ENCODE assay signal across 8 mouse cellular contexts in genomic region chr9:25485406-25485805, GRCm38 (mm10). TPM values are rescaled to one million over a fixed set of nuclear protein-coding genes. Genes with fewer than 3 reads are reported as not detected.
DNase-seq lines count a peak whose midpoint lies in the region; ATAC-seq and TF ChIP-seq lines count a peak whose summit lies in the region.

No protein-coding gene starts in this region.

- H3K27me3 ChIP-seq in lung, postnatal 0 days (replicated peaks; ENCODE audit: insufficient read depth, low read length): no peaks in the 10 kb centered on the region
- H3K27me3 ChIP-seq in stomach, embryonic 14.5 days (ENCODE audit: control insufficient read depth, insufficient read depth, low read length): no peaks in the 10 kb centered on the region

- no peak for TF ChIP-seq EP300 in lung, postnatal 0 days (IDR thresholded peaks at IDR 0.05)

- H3K4me2 ChIP-seq in lung, postnatal 0 days (replicated peaks; ENCODE audit: low read depth, low read length): peak overlapping the region; percentile 94
- 0 out of 2 replicates have a peak overlapping the region, but pooled peaks have one; percentile 10 for H3K4me2 ChIP-seq in stomach, embryonic 14.5 days (replicated peaks; ENCODE audit: low read depth, low read length)

- H3K36me3 ChIP-seq in lung, postnatal 0 days (ENCODE audit: insufficient read depth, low read length): no peaks in the 10 kb centered on the region
- no peaks in the 10 kb centered on the region for H3K36me3 ChIP-seq in stomach, embryonic 14.5 days (ENCODE audit: control insufficient read depth, insufficient read depth, low read length)

- H3K27ac ChIP-seq in lung, postnatal 0 days (ENCODE audit: low read length): no peak overlapping the region
- no peak overlapping the region for H3K27ac ChIP-seq in stomach, embryonic 14.5 days (ENCODE audit: low read length)

- H3K9me3 ChIP-seq in lung, postnatal 0 days (ENCODE audit: low read length): no peaks in the 10 kb centered on the region
- no peaks in the 10 kb centered on the region for H3K9me3 ChIP-seq in stomach, embryonic 14.5 days (ENCODE audit: control insufficient read depth, low read depth, low read length)

- no peak overlapping the region for H3K4me3 ChIP-seq in lung, adult 2 months (replicated peaks; ENCODE audit: extremely low read depth, low read depth, low read length)
- H3K4me3 ChIP-seq in lung, postnatal 0 days (ENCODE audit: low read depth, low read length): 0 out of 2 replicates have a peak overlapping the region, but pooled peaks have one; percentile 11
- no peak overlapping the region for H3K4me3 ChIP-seq in stomach, embryonic 14.5 days (ENCODE audit: low read depth, low read length)

- TF ChIP-seq CTCF in lung, adult 2 months (IDR thresholded peaks at IDR 0.05; ENCODE audit: insufficient read depth, low read length): no peak
- TF ChIP-seq CTCF in lung, postnatal 0 days (IDR thresholded peaks at IDR 0.05): no peak

- no peak overlapping the region for H3K9ac ChIP-seq in lung, postnatal 0 days (replicated peaks; ENCODE audit: low read depth)
- no peak overlapping the region for H3K9ac ChIP-seq in stomach, embryonic 14.5 days (replicated peaks; ENCODE audit: low read depth, low read length)

- DNase-seq in cerebellum, adult 9-10 months: peak; percentile 41
- no peak for DNase-seq in cerebellum, postnatal 10 days
- peak; percentile 57 to 68 for DNase-seq in lung, adult 18-20 months
- no peak for DNase-seq in lung, adult 2 months
- DNase-seq in lung, postnatal 0 days (ENCODE audit: low spot score): peak; percentile 62
- DNase-seq in urinary bladder, adult 18-20 months (ENCODE audit: low spot score in 2 of 2): no peak

- no peak for TF ChIP-seq POLR2A in lung, adult 2 months (IDR thresholded peaks at IDR 0.05; ENCODE audit: borderline replicate concordance, extremely low read depth, low read depth, low read length)

- H3K4me1 ChIP-seq in lung, adult 2 months (ENCODE audit: control insufficient read depth, insufficient read depth, low read length): 0 out of 2 replicates have a peak, but pooled peaks cover 7% of the 10 kb centered on the region
- H3K4me1 ChIP-seq in lung, postnatal 0 days (ENCODE audit: insufficient read depth, low read depth, low read length): peaks cover 27% of the 10 kb centered on the region
- H3K4me1 ChIP-seq in stomach, embryonic 14.5 days (ENCODE audit: control insufficient read depth, insufficient read depth, low read length): peaks cover 14% of the 10 kb centered on the region; the same call in 1 of the 2 replicates

- whole genome bisulfite sequencing in lung, adult 2 months: 53% methylated on average over 7 of the region's 7 CpGs
- 55% methylated on average over 7 of the region's 7 CpGs for WGBS in lung, postnatal 0 days
- WGBS in stomach, embryonic 14.5 days: 73% methylated on average over 7 of the region's 7 CpGs

- ATAC-seq in lung, postnatal 0 days: no peak
- ATAC-seq in stomach, embryonic 14.5 days (ENCODE audit: insufficient number of reproducible peaks, insufficient read depth, low FRiP score, low read depth): no peak
- ATAC-seq in erythroid progenitor cell, adult 5-6 weeks (replicated peaks; ENCODE audit: low FRiP score, poor library complexity, severe bottlenecking): no peak

RNA-seq across cellular contexts. Expression of gene Eepd1, which starts 4.1 kb away (rescaled TPM):
- 7.3 and 8.4 TPM in 2 replicates for polyA plus RNA-seq in lung, adult 2 months (2012; rRNA removed)
- polyA plus RNA-seq in lung, postnatal 0 days (2015; fragmentation: Nextera tagmentation; extraction: Ambion mirVana): 16.7 and 19.2 TPM in 2 replicates
- polyA plus RNA-seq in stomach, embryonic 14.5 days (2014; fragmentation: Nextera tagmentation; extraction: Ambion mirVana): 10.1 and 11.5 TPM in 2 replicates
- 0.42 and 0.72 TPM in 2 replicates for total RNA-seq in erythroid progenitor cell, adult 5-6 weeks (2015; ENCODE audit: low replicate concordance)
- 2.2 TPM in 1 of 2 replicates, not detected in the other for total RNA-seq in erythroid progenitor cell, adult 5-6 weeks (2017; ENCODE audit: low replicate concordance)

Comparison
In these comparisons a context has a peak if more than half of its experiments do, and no peak if none do; other contexts are left out.
1. DNase-seq: peak in cerebellum, adult 9-10 months (single experiment), lung, adult 18-20 months (2 of 2) and lung, postnatal 0 days (single experiment); none in cerebellum, postnatal 10 days (0 of 2), lung, adult 2 months (single experiment) and urinary bladder, adult 18-20 months (0 of 2).